Mouse (Mus musculus) ES-Bruce4 (cell line): ENCODE results near the gene Slc8b1. TPM values are rescaled to one million over a fixed set of nuclear protein-coding genes. Genes with fewer than 3 reads are reported as not detected.

ENCODE experiments used
- H3K27ac ChIP-seq: 2 replicates; pipeline ENCODE4 v1.5.1; 2012; ENCODE audit warnings: low read length, inconsistent platforms; ENCODE audit not compliant: insufficient read depth
- H3K27me3 ChIP-seq: 2 replicates; pipeline ENCODE4 v1.6.1; 2012; ENCODE audit warnings: mild to moderate bottlenecking, low read length, inconsistent platforms; ENCODE audit not compliant: control insufficient read depth, poor library complexity, insufficient read depth, severe bottlenecking
- H3K36me3 ChIP-seq: 2 replicates; pipeline ENCODE4 v1.6.1; 2012; ENCODE audit warnings: inconsistent platforms, mild to moderate bottlenecking, low read length, moderate library complexity; ENCODE audit not compliant: control insufficient read depth, poor library complexity, insufficient read depth, severe bottlenecking
- H3K4me1 ChIP-seq: one replicate; pipeline ENCODE4 v1.8.1; 2011; ENCODE audit warnings: low read length; ENCODE audit not compliant: control insufficient read depth, insufficient read depth
- H3K4me3 ChIP-seq: 2 replicates; pipeline ENCODE4 v1.5.1; 2011; ENCODE audit warnings: low read depth, mild to moderate bottlenecking, low read length
- H3K9ac ChIP-seq: 2 replicates; pipeline ENCODE4 v1.6.1; 2012; ENCODE audit warnings: low read depth, mild to moderate bottlenecking, inconsistent platforms; ENCODE audit not compliant: poor library complexity, severe bottlenecking
- H3K9me3 ChIP-seq: replicated peaks from 2 replicates; pipeline ENCODE4 v1.6.1; 2012; ENCODE audit warnings: mild to moderate bottlenecking, low read length, inconsistent platforms; ENCODE audit not compliant: control insufficient read depth, poor library complexity, insufficient read depth, severe bottlenecking
- CTCF ChIP-seq: IDR thresholded peaks from one replicate; pipeline ENCODE4 v1.8.1; 2011; ENCODE audit warnings: low read depth, low read length
- EP300 ChIP-seq: IDR thresholded peaks from 2 replicates; pipeline ENCODE4 v1.6.1; 2011; ENCODE audit warnings: low read depth, low read length; ENCODE audit not compliant: insufficient read depth
- POLR2A ChIP-seq: IDR thresholded peaks from one replicate; pipeline ENCODE4 v1.8.1; 2011; ENCODE audit warnings: low read length; ENCODE audit not compliant: insufficient read depth
- polyA plus RNA-seq: library from polyadenylated mRNA; stranded (reverse); fragments of >200 nt; gene quantifications from 2 replicates; pipeline ENCODE4 v1.2.4, GENCODE M21; 2011; ENCODE audit warnings: low read depth; ENCODE audit not compliant: missing spikeins, insufficient read depth, insufficient read length

Gene Slc8b1
- polyA plus RNA-seq, 1 experiment, result 19.1 TPM

- H3K4me3 ChIP-seq, result peak overlapping the region; percentile 51
- no peak overlapping the region for H3K9ac ChIP-seq
- H3K9me3 ChIP-seq, result no peaks in the 10 kb centered on the region
- H3K4me1 ChIP-seq, result no peaks in the 10 kb centered on the region
- no peak overlapping the region for H3K27ac ChIP-seq
- no peaks in the 10 kb centered on the region for H3K36me3 ChIP-seq
- H3K27me3 ChIP-seq, result no peaks in the 10 kb centered on the region
- peak; percentile 96 for TF ChIP-seq CTCF
- TF ChIP-seq POLR2A, result no peak
- TF ChIP-seq EP300, result no peak
Measured at GRCm38 (mm10) chr5:120505368-120505767, 5.6 kb upstream of the Slc8b1 start.

DNA sequence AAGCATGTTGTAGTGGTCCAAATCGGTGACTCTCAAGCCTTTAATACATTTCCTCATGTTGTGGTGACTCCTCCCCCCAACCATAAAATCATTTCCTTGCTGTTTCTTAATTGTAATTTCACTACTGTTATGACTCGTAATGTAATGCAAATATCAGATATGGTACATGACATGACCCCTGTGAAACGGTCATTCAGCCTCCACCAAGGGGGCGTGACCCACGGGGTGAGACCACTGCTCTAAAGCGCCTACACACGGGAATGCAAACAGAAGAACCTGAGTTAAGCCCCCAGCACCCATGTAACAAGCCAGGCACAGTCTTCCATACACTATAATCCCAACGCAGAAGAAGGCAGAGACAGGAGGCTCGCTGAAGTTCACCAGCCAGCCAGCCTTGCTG, 5.2 kb upstream of the Slc8b1 start:
- Histone ChIP-seq H3K27me3 (no peaks in the 10 kb centered on the region), H3K9ac (no peak overlapping the region), H3K27ac (no peak overlapping the region), H3K4me3 (peak overlapping the region; percentile 51), H3K4me1 (no peaks in the 10 kb centered on the region), H3K36me3 (no peaks in the 10 kb centered on the region), H3K9me3 (no peaks in the 10 kb centered on the region)
- TF ChIP-seq POLR2A (no peak), CTCF (no peak), EP300 (no peak)

GRCm38 (mm10) chr5:120506490-120506889, 4.5 kb upstream of the Slc8b1 start:
- no peak for TF ChIP-seq CTCF
- no peak for TF ChIP-seq EP300
- no peak for TF ChIP-seq POLR2A
- no peak overlapping the region for H3K4me3 ChIP-seq

GRCm38 (mm10) chr5:120507311-120507710, 3.7 kb upstream of the Slc8b1 start:
- Histone ChIP-seq H3K4me3 (no peak overlapping the region), H3K27me3 (no peaks in the 10 kb centered on the region), H3K9ac (no peak overlapping the region), H3K4me1 (peaks cover 2% of the 10 kb centered on the region), H3K27ac (no peak overlapping the region), H3K9me3 (no peaks in the 10 kb centered on the region), H3K36me3 (no peaks in the 10 kb centered on the region)
- TF ChIP-seq CTCF (no peak), EP300 (no peak), POLR2A (no peak)

More at GRCm38 (mm10) chr5:120506490-120506889, 4.5 kb upstream of the Slc8b1 start:
- Histone ChIP-seq H3K9ac (no peak overlapping the region), H3K27me3 (no peaks in the 10 kb centered on the region), H3K4me1 (no peaks in the 10 kb centered on the region), H3K9me3 (no peaks in the 10 kb centered on the region), H3K36me3 (no peaks in the 10 kb centered on the region), H3K27ac (no peak overlapping the region)

DNA sequence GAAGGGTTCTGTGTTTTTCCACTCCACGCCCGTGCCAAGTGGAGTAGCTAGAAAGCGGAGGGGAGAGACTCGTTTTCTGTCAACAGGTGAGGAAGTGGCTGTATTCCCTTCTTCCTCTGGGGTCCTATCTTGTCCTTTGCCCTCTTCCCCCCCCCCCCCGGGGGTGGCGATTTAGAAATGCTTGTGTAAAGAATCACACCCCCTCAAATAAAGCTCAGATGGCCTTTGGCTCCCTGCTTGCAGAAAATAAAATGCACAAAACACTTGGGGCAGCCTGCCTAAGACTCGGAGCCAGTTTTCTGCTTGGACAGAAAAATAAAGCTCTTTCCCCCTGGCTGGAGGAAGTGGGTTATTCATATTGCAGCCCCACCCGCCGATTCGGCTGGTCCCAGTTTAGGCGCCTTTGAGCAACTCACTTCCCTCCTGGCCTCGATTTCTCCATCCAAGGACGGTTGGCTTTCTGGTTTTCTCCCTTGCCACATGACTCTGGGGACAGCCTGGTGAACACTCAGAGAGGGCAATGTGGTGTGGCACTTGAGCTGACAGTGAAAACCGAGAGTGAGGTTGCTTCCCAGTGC, 764 bp downstream of the Slc8b1 start:
- H3K4me1 ChIP-seq, result peaks cover 6% of the 10 kb centered on the region
- no peak for TF ChIP-seq EP300
- TF ChIP-seq CTCF, result no peak
- no peak for TF ChIP-seq POLR2A
- H3K9me3 ChIP-seq, result no peaks in the 10 kb centered on the region
- H3K27ac ChIP-seq, result no peak overlapping the region
- no peaks in the 10 kb centered on the region for H3K27me3 ChIP-seq
- peak overlapping the region; percentile 76 for H3K4me3 ChIP-seq
- no peaks in the 10 kb centered on the region for H3K36me3 ChIP-seq
- peak overlapping the region; percentile 47 for H3K9ac ChIP-seq

GRCm38 (mm10) chr5:120512911-120513555, 2.1 kb downstream of the Slc8b1 start:
- peak overlapping the region; percentile 71 for H3K27ac ChIP-seq
- H3K4me1 ChIP-seq, result peaks cover 14% of the 10 kb centered on the region
- H3K36me3 ChIP-seq, result no peaks in the 10 kb centered on the region
- peak overlapping the region; percentile 64 for H3K4me3 ChIP-seq
- peak overlapping the region; percentile 13; the same call in 1 of the 2 replicates for H3K9ac ChIP-seq
- no peaks in the 10 kb centered on the region for H3K9me3 ChIP-seq
- H3K27me3 ChIP-seq, result no peaks in the 10 kb centered on the region
- TF ChIP-seq CTCF (no peak), POLR2A (peak; percentile 31), EP300 (peak; percentile 83)
